Mouse (Mus musculus) layer of hippocampus, adult 6 months (tissue): ENCODE results near the gene Smarca1. TPM values are rescaled to one million over a fixed set of nuclear protein-coding genes. Genes with fewer than 3 reads are reported as not detected.

Source experiments
- long read RNA-seq, 2 experiments: library from polyadenylated mRNA; unstranded; transcript quantifications; one replicate each; pipeline ENCODE4 v2.0.0; 2019 to 2020
- polyA plus RNA-seq: library from polyadenylated mRNA; unstranded; fragments of <200 nt; fragmentation: Nextera tagmentation; gene quantifications from 2 replicates; pipeline ENCODE4 v1.2.3, GENCODE M21; 2021

The Smarca1 gene
- 8.1 and 9.4 TPM in 2 replicates for polyA plus RNA-seq
- long read RNA-seq, experiment 1, partial matches to known transcripts = 18 of 24 reads
- long read RNA-seq, experiment 1, other reads (novel, unspliced or antisense) = 6 of 24 reads
- long read RNA-seq, experiment 2, full-length matches to known transcripts = 12 of 55 reads
- long read RNA-seq, experiment 2, partial matches to known transcripts = 6 of 55 reads
- long read RNA-seq, experiment 2, other reads (novel, unspliced or antisense) = 37 of 55 reads

DNA sequence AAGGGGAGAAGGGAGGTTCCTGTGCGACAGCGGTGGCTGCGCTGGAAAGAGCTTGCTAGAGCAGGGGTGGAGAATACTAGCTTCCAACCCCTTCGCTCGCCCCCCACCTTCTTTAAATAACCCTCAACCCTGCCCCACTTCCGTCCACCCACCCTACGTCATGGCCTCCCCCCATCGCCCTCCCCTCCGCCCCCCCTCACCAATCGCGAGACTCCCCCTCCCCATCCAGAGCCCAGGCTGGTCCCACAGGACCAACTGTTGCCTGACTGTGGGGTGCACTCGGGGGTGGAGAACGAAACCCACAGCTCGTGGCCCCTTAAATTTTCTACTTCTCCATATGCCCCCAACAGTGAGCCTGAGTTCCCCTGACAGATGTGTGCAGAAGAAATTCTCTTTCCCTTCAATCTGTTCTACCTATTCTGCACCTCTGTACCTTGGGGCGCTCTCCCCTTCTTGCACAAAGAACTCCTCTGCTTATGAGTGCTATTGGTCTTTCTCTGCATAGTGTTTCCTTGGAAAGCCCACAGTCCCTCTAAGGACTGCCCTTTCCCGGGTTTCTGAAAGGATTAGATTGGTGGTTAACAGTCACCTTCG lies at the start of gene Smarca1:
TSS of gene Smarca1 (minus strand) at position 544 of the 594 bp plus-strand sequence.

DNA sequence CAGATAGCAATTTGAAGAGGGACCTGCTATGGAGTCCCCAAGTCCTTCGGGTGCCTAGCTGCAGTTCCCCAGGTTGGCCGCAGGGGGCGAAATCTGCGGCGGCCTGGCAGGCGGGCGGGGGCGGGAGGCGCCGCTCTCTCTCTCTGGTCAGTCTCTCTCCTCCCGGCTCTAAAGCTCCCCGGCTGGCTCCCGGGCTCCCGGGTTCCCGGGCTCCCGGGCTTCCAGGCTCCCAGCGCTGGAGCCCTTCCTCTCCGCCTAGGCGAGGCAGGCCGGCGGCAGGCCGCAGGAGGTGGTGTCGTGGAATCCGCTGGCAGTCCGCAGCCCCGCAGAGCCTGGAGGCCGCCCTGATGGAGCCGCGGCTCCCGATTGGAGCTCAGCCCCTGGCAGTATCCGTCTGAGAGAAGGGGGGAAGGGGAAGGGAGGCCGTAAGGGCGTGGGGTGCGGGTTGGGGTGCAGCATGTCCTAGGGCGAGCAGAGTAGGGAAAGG lies 19.6 kb upstream of the Smarca1 start, which contains the start of gene Ocrl:
TSS of gene Ocrl (plus strand) at position 82 of the 487 bp plus-strand sequence.

Other genes with a start within 250 kb of the Smarca1 start
- 10.6 and 10.7 TPM in 2 replicates for gene Ocrl, start 19.4 kb upstream of the Smarca1 start, polyA plus RNA-seq
- gene Apln, start 141.9 kb upstream of the Smarca1 start, polyA plus RNA-seq = 14.3 and 19.5 TPM in 2 replicates
- gene Xpnpep2, start 215.8 kb upstream of the Smarca1 start, polyA plus RNA-seq = 0.24 and 0.39 TPM in 2 replicates